Mouse (Mus musculus): ENCODE results near the gene Krtap24-1. TPM values are rescaled to one million over a fixed set of nuclear protein-coding genes. Genes with fewer than 3 reads are reported as not detected.

Krtap24-1 gene
- not detected in 2 replicates for total RNA-seq (2015; ENCODE audit: low replicate concordance)
- total RNA-seq (2017; ENCODE audit: low replicate concordance): not detected in 2 replicates

- ATAC-seq (replicated peaks; ENCODE audit: low FRiP score, poor library complexity, severe bottlenecking): no peak
Observed at GRCm38 (mm10) chr16:88611922-88612321, at the start of gene Krtap24-1. Gene Krtap24-1 (minus strand): TSS chr16:88612279.

- no peak for ATAC-seq (replicated peaks; ENCODE audit: low FRiP score, poor library complexity, severe bottlenecking)
Observed at GRCm38 (mm10) chr16:88657426-88657825, 45.3 kb upstream of the Krtap24-1 start.

- no peak for ATAC-seq (replicated peaks; ENCODE audit: low FRiP score, poor library complexity, severe bottlenecking)
Observed at GRCm38 (mm10) chr16:88651952-88652351, 39.9 kb upstream of the Krtap24-1 start.

GRCm38 (mm10) chr16:88651082-88651481, 39.0 kb upstream of the Krtap24-1 start:
- ATAC-seq (replicated peaks; ENCODE audit: low FRiP score, poor library complexity, severe bottlenecking): no peak

- no peak for ATAC-seq (replicated peaks; ENCODE audit: low FRiP score, poor library complexity, severe bottlenecking)
Observed at GRCm38 (mm10) chr16:88647358-88647846, 35.3 kb upstream of the Krtap24-1 start, which contains the start of gene Krtap26-1. Gene Krtap26-1 (minus strand): TSS chr16:88647796.

- no peak for ATAC-seq (replicated peaks; ENCODE audit: low FRiP score, poor library complexity, severe bottlenecking)
Observed at GRCm38 (mm10) chr16:88646366-88647111, 34.5 kb upstream of the Krtap24-1 start.

GRCm38 (mm10) chr16:88640053-88640452, 28.0 kb upstream of the Krtap24-1 start:
- ATAC-seq (replicated peaks; ENCODE audit: low FRiP score, poor library complexity, severe bottlenecking): no peak

- ATAC-seq (replicated peaks; ENCODE audit: low FRiP score, poor library complexity, severe bottlenecking): no peak
Observed at GRCm38 (mm10) chr16:88635142-88635541, 23.1 kb upstream of the Krtap24-1 start.

GRCm38 (mm10) chr16:88631474-88631873, 19.4 kb upstream of the Krtap24-1 start:
- ATAC-seq (replicated peaks; ENCODE audit: low FRiP score, poor library complexity, severe bottlenecking): no peak

- ATAC-seq (replicated peaks; ENCODE audit: low FRiP score, poor library complexity, severe bottlenecking): no peak
Observed at GRCm38 (mm10) chr16:88627566-88627965, 15.5 kb upstream of the Krtap24-1 start, which contains the start of gene 2310079G19Rik. Gene 2310079G19Rik (minus strand): TSS chr16:88627666.

- no peak for ATAC-seq (replicated peaks; ENCODE audit: low FRiP score, poor library complexity, severe bottlenecking)
Observed at GRCm38 (mm10) chr16:88612712-88613111, 633 bp upstream of the Krtap24-1 start.

GRCm38 (mm10) chr16:88604570-88604969, 7.5 kb downstream of the Krtap24-1 start:
- ATAC-seq (replicated peaks; ENCODE audit: low FRiP score, poor library complexity, severe bottlenecking): no peak

- no peak for ATAC-seq (replicated peaks; ENCODE audit: low FRiP score, poor library complexity, severe bottlenecking)
Observed at GRCm38 (mm10) chr16:88602464-88602863, 9.6 kb downstream of the Krtap24-1 start.

- ATAC-seq (replicated peaks; ENCODE audit: low FRiP score, poor library complexity, severe bottlenecking): no peak
Observed at GRCm38 (mm10) chr16:88600303-88600702, 11.8 kb downstream of the Krtap24-1 start.

- no peak for ATAC-seq (replicated peaks; ENCODE audit: low FRiP score, poor library complexity, severe bottlenecking)
Observed at GRCm38 (mm10) chr16:88599504-88600237, 12.4 kb downstream of the Krtap24-1 start.

GRCm38 (mm10) chr16:88592758-88593157, 19.3 kb downstream of the Krtap24-1 start:
- ATAC-seq (replicated peaks; ENCODE audit: low FRiP score, poor library complexity, severe bottlenecking): no peak

GRCm38 (mm10) chr16:88583338-88583737, 28.7 kb downstream of the Krtap24-1 start:
- no peak for ATAC-seq (replicated peaks; ENCODE audit: low FRiP score, poor library complexity, severe bottlenecking)

GRCm38 (mm10) chr16:88575885-88576679, 36.0 kb downstream of the Krtap24-1 start:
- ATAC-seq (replicated peaks; ENCODE audit: low FRiP score, poor library complexity, severe bottlenecking): no peak

GRCm38 (mm10) chr16:88572904-88573404, 39.1 kb downstream of the Krtap24-1 start:
- no peak for ATAC-seq (replicated peaks; ENCODE audit: low FRiP score, poor library complexity, severe bottlenecking)

- ATAC-seq (replicated peaks; ENCODE audit: low FRiP score, poor library complexity, severe bottlenecking): no peak
Observed at GRCm38 (mm10) chr16:88570136-88570535, 41.9 kb downstream of the Krtap24-1 start.

Measured in erythroblast, adult 5-6 weeks (primary cell).